Mouse (Mus musculus) heart, adult 2 months (tissue): ENCODE measurements around the gene Ss18l2.
A peak's percentile ranks its signal among the peaks of the same experiment; 100 is the strongest.

Source experiments
- EP300 ChIP-seq: fragments of 200-500 bp; IDR thresholded peaks from 2 replicates; pipeline ENCODE4 v1.6.1; 2011; ENCODE audit warnings: low read depth, low read length, control low read depth; ENCODE audit not compliant: insufficient read depth
- POLR2A ChIP-seq: fragments of 200-500 bp; IDR thresholded peaks from 2 replicates; pipeline ENCODE4 v1.6.1; 2011; ENCODE audit warnings: mild to moderate bottlenecking, low read depth, low read length, control low read depth; ENCODE audit not compliant: insufficient read depth

DNA sequence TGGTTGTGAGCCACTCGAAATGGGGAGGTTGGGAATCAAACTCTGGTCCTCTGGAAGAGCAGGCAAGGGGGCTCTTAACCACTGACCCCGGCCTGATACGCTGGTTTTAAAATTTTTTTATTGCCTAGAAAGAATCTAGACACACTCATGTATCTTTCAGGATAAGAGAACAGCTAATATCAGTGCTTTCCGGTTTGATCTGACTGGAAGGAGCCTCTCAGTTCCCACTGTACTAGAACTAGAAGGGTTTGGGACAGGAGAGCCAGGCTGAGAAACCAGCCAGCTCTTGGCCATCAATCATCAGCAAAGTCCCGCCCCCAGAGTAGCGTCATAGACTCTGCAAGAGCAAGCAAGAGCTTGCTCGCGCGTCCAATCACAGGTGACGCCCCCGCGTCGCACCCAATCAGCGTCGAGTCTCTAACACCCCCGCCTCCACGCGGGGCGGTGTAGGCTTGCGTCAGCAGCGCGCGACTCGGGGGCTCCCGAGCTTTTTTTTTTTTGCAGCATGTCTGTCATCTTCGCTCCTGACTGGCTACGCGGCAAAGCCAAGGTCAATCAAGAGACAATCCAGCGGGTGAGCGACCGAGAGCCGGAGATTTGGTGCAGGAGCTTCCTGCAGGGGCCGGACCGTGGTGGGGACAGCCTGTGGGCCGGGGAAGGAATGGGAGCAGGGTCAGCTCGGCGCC, at the start of gene Ss18l2:
- TF ChIP-seq POLR2A: peak; percentile 61
- TF ChIP-seq EP300: 0 out of 2 replicates have a peak, but pooled peaks have one; percentile 6
